Mouse (Mus musculus) WW6 (cell line): ENCODE measurements around the gene Ass1.

ENCODE experiments used
- DNase-seq: peaks from one replicate; pipeline ENCODE4 v3.0.0-alpha.2; 2013; ENCODE audit warnings: low read depth, low spot score

Gene Ass1

GRCm38 (mm10) chr2:31469931-31470682, at the start of gene Ass1:
Ass1 (plus strand) TSS chr2:31470207.
- DNase-seq: peak; percentile 91

GRCm38 (mm10) chr2:31420914-31421313, 49.1 kb upstream of the Ass1 start:
- no peak for DNase-seq

GRCm38 (mm10) chr2:31422576-31422975, 47.4 kb upstream of the Ass1 start:
- no peak for DNase-seq

GRCm38 (mm10) chr2:31431477-31431876, 38.5 kb upstream of the Ass1 start:
- no peak for DNase-seq

GRCm38 (mm10) chr2:31434746-31435145, 35.3 kb upstream of the Ass1 start:
- no peak for DNase-seq

GRCm38 (mm10) chr2:31435567-31435966, 34.4 kb upstream of the Ass1 start:
- no peak for DNase-seq

- DNase-seq: no peak
Observed at GRCm38 (mm10) chr2:31437480-31438245, 32.3 kb upstream of the Ass1 start.

GRCm38 (mm10) chr2:31439576-31439975, 30.4 kb upstream of the Ass1 start:
- no peak for DNase-seq

GRCm38 (mm10) chr2:31442480-31443160, 27.4 kb upstream of the Ass1 start:
- no peak for DNase-seq

- no peak for DNase-seq
Observed at GRCm38 (mm10) chr2:31446036-31446435, 24.0 kb upstream of the Ass1 start.

- DNase-seq: no peak
Observed at GRCm38 (mm10) chr2:31446456-31446855, 23.6 kb upstream of the Ass1 start.

GRCm38 (mm10) chr2:31447536-31447935, 22.5 kb upstream of the Ass1 start:
- DNase-seq: no peak

GRCm38 (mm10) chr2:31448756-31449440, 21.1 kb upstream of the Ass1 start:
- no peak for DNase-seq

- no peak for DNase-seq
Observed at GRCm38 (mm10) chr2:31449441-31449815, 20.6 kb upstream of the Ass1 start.

GRCm38 (mm10) chr2:31449902-31450301, 20.1 kb upstream of the Ass1 start:
- no peak for DNase-seq

- no peak for DNase-seq
Observed at GRCm38 (mm10) chr2:31450661-31451060, 19.3 kb upstream of the Ass1 start.

GRCm38 (mm10) chr2:31451530-31451929, 18.5 kb upstream of the Ass1 start:
- DNase-seq: no peak

GRCm38 (mm10) chr2:31453011-31453410, 17.0 kb upstream of the Ass1 start:
- no peak for DNase-seq

- DNase-seq: no peak
Observed at GRCm38 (mm10) chr2:31453559-31454177, 16.3 kb upstream of the Ass1 start.

- DNase-seq: no peak
Observed at GRCm38 (mm10) chr2:31454280-31454679, 15.7 kb upstream of the Ass1 start.

GRCm38 (mm10) chr2:31455418-31455817, 14.6 kb upstream of the Ass1 start:
- DNase-seq: no peak
